Mouse (Mus musculus) testis, adult 2 months (tissue): ENCODE results near the gene Tnc.

Experiments used
- CTCF ChIP-seq: fragments of 200-500 bp; IDR thresholded peaks from 2 replicates; pipeline ENCODE4 v1.5.1; 2012; ENCODE audit warnings: low read depth, mild to moderate bottlenecking, inconsistent platforms, low read length, moderate library complexity; ENCODE audit not compliant: control insufficient read depth, insufficient read depth, insufficient replicate concordance
- POLR2A ChIP-seq: fragments of 200-500 bp; IDR thresholded peaks from 2 replicates; pipeline ENCODE4 v1.6.1; 2012; ENCODE audit warnings: low read depth, mild to moderate bottlenecking, inconsistent platforms, low read length, moderate library complexity; ENCODE audit not compliant: control insufficient read depth

DNA sequence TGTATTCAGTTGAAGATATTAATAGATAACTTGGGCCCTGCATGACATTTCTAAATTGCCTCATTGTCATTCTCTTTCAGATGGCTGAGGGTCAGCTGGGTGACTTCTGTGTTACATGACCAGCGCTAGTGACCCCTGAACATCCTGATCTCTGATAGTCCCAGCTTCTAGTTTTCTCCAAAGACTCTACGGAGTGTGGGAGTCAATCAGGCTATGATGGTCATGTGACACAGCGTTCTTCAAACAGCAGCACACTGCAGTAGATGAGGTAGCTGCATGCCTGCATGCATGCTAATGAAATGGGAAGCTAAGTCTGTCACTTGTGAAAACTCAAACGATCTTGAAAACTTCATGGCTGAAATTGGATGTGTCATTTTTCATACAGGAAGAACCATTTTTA is 41.6 kb downstream of the Tnc start:
- no peak for TF ChIP-seq CTCF
- no peak for TF ChIP-seq POLR2A
